Mouse (Mus musculus) thymus, postnatal 10 days (tissue): ENCODE data around the gene Tmem236.
A peak's percentile ranks its signal among the peaks of the same experiment; 100 is the strongest.

ENCODE experiments used
- DNase-seq, 2 experiments: peaks; one replicate each; pipeline ENCODE4 v3.0.0; 2021; ENCODE audit warnings: low spot score in 2 of 2

Tmem236 gene

GRCm38 (mm10) chr2:14249839-14250564 lies 75.7 kb downstream of the Tmem236 start:
- DNase-seq = peak in 1 of 2 experiments; percentile 7

GRCm38 (mm10) chr2:14251938-14252337 lies 77.6 kb downstream of the Tmem236 start:
- no peak for DNase-seq

GRCm38 (mm10) chr2:14258345-14258850 lies 84.1 kb downstream of the Tmem236 start:
- DNase-seq = no peak

- DNase-seq = no peak
Measured at GRCm38 (mm10) chr2:14262090-14262489, 87.8 kb downstream of the Tmem236 start.

- DNase-seq = no peak
Measured at GRCm38 (mm10) chr2:14269160-14269559, 94.8 kb downstream of the Tmem236 start.
